Mouse (Mus musculus): Measurements from ENCODE around the gene Aif1.

DNA sequence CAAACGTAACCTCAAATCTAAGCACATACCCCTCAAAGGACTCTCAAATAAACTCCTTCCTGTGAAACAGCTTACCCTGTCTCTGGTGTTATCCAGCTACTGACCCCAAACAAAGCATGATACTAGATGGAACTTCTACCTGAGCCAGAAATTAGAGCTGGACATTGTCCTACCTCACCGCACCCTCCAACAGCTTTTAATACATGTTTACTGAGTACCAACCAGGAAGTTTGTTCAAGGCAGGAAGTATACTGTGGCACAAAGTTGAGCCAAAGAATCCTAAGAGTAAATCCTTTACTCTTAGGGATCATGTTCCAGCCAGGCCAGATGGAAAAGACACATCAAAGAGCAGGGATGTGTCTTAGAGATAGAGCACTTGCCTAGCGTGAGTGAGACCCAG is 34.7 kb upstream of the Aif1 start:
- TF ChIP-seq CTCF (IDR thresholded peaks at IDR 0.05; ENCODE audit: extremely low read depth, insufficient read depth, low read length) (no peak), POLR2A (IDR thresholded peaks at IDR 0.05; ENCODE audit: extremely low read depth, insufficient read depth, low read length) (no peak)
